7 mouse cellular contexts compared by ENCODE assay signal in genomic region chr13:55601611-55602010, GRCm38 (mm10). TPM values are rescaled to one million over a fixed set of nuclear protein-coding genes. Genes with fewer than 3 reads are reported as not detected.
DNase-seq lines count a peak whose midpoint lies in the region; ATAC-seq and TF ChIP-seq lines count a peak whose summit lies in the region.

No protein-coding gene starts in this region.

- H3K27me3 ChIP-seq in forebrain, embryonic 15.5 days: no peaks in the 10 kb centered on the region
- H3K27me3 ChIP-seq in hindbrain, embryonic 15.5 days: no peaks in the 10 kb centered on the region
- no peaks in the 10 kb centered on the region for H3K27me3 ChIP-seq in midbrain, postnatal 0 days (ENCODE audit: insufficient read depth, low read length)

- no peak for ATAC-seq in forebrain, embryonic 15.5 days (replicated peaks)
- no peak for ATAC-seq in hindbrain, embryonic 15.5 days (ENCODE audit: low FRiP score, low read depth)
- ATAC-seq in midbrain, postnatal 0 days (ENCODE audit: low FRiP score): no peak

- peak; percentile 84 for DNase-seq in MN1 (ENCODE audit: low spot score)
- DNase-seq in brain, adult 2 months (ENCODE audit: low read depth, low spot score): peak; percentile 79
- peak; percentile 83 to 85 for DNase-seq in left cerebral cortex, postnatal 25 days (ENCODE audit: low spot score in 2 of 2)
- DNase-seq in midbrain, postnatal 0 days (ENCODE audit: low spot score): peak; percentile 87
- DNase-seq in spleen, postnatal 10 days (ENCODE audit: low spot score in 2 of 2): peak; percentile 89 to 92

- 0 out of 2 replicates have a peak overlapping the region, but pooled peaks have one; percentile 59 for H3K4me2 ChIP-seq in forebrain, embryonic 15.5 days (replicated peaks)
- peak overlapping the region; percentile 83 for H3K4me2 ChIP-seq in hindbrain, embryonic 15.5 days
- no peak overlapping the region for H3K4me2 ChIP-seq in midbrain, postnatal 0 days (ENCODE audit: low read depth, low read length, poor library complexity, severe bottlenecking)

- intact Hi-C loops in left cerebral cortex, postnatal 25 days (cut with DNase I): loop anchor here (1.0 kb wide), 1 partner anchor 37 kb away; no protein-coding TSS in a partner anchor

- H3K4me3 ChIP-seq in forebrain, embryonic 15.5 days: peak overlapping the region; percentile 70; the same call in 1 of the 2 replicates
- peak overlapping the region; percentile 86; the same call in 1 of the 2 replicates for H3K4me3 ChIP-seq in hindbrain, embryonic 15.5 days
- no peak overlapping the region for H3K4me3 ChIP-seq in midbrain, postnatal 0 days (ENCODE audit: low read depth, low read length)

- peaks cover 17% of the 10 kb centered on the region for H3K36me3 ChIP-seq in forebrain, embryonic 15.5 days
- H3K36me3 ChIP-seq in hindbrain, embryonic 15.5 days: peaks cover 23% of the 10 kb centered on the region
- peaks cover 24% of the 10 kb centered on the region for H3K36me3 ChIP-seq in midbrain, postnatal 0 days (ENCODE audit: insufficient read depth, low read length)

- TF ChIP-seq CTCF in midbrain, postnatal 0 days (IDR thresholded peaks at IDR 0.05): peak; percentile 96

- no peaks in the 10 kb centered on the region for H3K9me3 ChIP-seq in forebrain, embryonic 15.5 days
- no peaks in the 10 kb centered on the region for H3K9me3 ChIP-seq in hindbrain, embryonic 15.5 days
- H3K9me3 ChIP-seq in midbrain, postnatal 0 days (ENCODE audit: low read length): no peaks in the 10 kb centered on the region

- H3K27ac ChIP-seq in forebrain, embryonic 15.5 days (replicated peaks): no peak overlapping the region
- H3K27ac ChIP-seq in hindbrain, embryonic 15.5 days (replicated peaks): no peak overlapping the region
- no peak overlapping the region for H3K27ac ChIP-seq in midbrain, postnatal 0 days (ENCODE audit: low read depth, low read length)

- peaks cover 26% of the 10 kb centered on the region for H3K4me1 ChIP-seq in forebrain, embryonic 15.5 days
- peaks cover 28% of the 10 kb centered on the region for H3K4me1 ChIP-seq in hindbrain, embryonic 15.5 days (replicated peaks)
- 0 out of 2 replicates have a peak, but pooled peaks cover 3% of the 10 kb centered on the region for H3K4me1 ChIP-seq in midbrain, postnatal 0 days (ENCODE audit: insufficient read depth, low read length)

- no peak overlapping the region for H3K9ac ChIP-seq in forebrain, embryonic 15.5 days (replicated peaks)
- no peak overlapping the region for H3K9ac ChIP-seq in hindbrain, embryonic 15.5 days
- no peak overlapping the region for H3K9ac ChIP-seq in midbrain, postnatal 0 days (replicated peaks; ENCODE audit: low read length, poor library complexity, severe bottlenecking)

- 8% methylated on average over 3 of the region's 3 CpGs for WGBS in forebrain, embryonic 15.5 days
- 10% methylated on average over 3 of the region's 3 CpGs for WGBS in hindbrain, embryonic 15.5 days
- 4% methylated on average over 3 of the region's 3 CpGs for whole genome bisulfite sequencing in midbrain, postnatal 0 days

RNA-seq across cellular contexts. Expression of gene B4galt7, which starts 1.9 kb away (rescaled TPM):
- 36.2 and 39.0 TPM in 2 replicates for polyA plus RNA-seq in forebrain, embryonic 15.5 days (2015; fragmentation: Nextera tagmentation; extraction: Ambion mirVana)
- 44.8 and 46.0 TPM in 2 replicates for polyA plus RNA-seq in hindbrain, embryonic 15.5 days (2015; fragmentation: Nextera tagmentation; extraction: Ambion mirVana)
- 10 to 100 TPM; 22.9 to 25.5 TPM for total RNA-seq in left cerebral cortex, postnatal 25 days (2021)
- 62.6 and 67.7 TPM in 2 replicates for total RNA-seq in midbrain, postnatal 0 days (2014; rRNA removed)
- 50.1 and 55.1 TPM in 2 replicates for polyA plus RNA-seq in midbrain, postnatal 0 days (2015; fragmentation: Nextera tagmentation; extraction: Ambion mirVana)

RNA-seq across cellular contexts. Expression of gene Caml, which starts 21.2 kb away (rescaled TPM):
- polyA plus RNA-seq in forebrain, embryonic 15.5 days (2015; fragmentation: Nextera tagmentation; extraction: Ambion mirVana): 97.2 and 97.4 TPM in 2 replicates
- 98.6 and 103 TPM in 2 replicates for polyA plus RNA-seq in hindbrain, embryonic 15.5 days (2015; fragmentation: Nextera tagmentation; extraction: Ambion mirVana)
- 10 to 100 TPM; 40.7 to 45.9 TPM for total RNA-seq in left cerebral cortex, postnatal 25 days (2021)
- total RNA-seq in midbrain, postnatal 0 days (2014; rRNA removed): 90.6 and 101 TPM in 2 replicates
- 113 and 114 TPM in 2 replicates for polyA plus RNA-seq in midbrain, postnatal 0 days (2015; fragmentation: Nextera tagmentation; extraction: Ambion mirVana)

RNA-seq across cellular contexts. Expression of gene Tmed9, which starts 28.1 kb away (rescaled TPM):
- polyA plus RNA-seq in forebrain, embryonic 15.5 days (2015; fragmentation: Nextera tagmentation; extraction: Ambion mirVana): 95.0 and 113 TPM in 2 replicates
- 98.0 and 101 TPM in 2 replicates for polyA plus RNA-seq in hindbrain, embryonic 15.5 days (2015; fragmentation: Nextera tagmentation; extraction: Ambion mirVana)
- 100 to 1,000 TPM; 129 to 134 TPM for total RNA-seq in left cerebral cortex, postnatal 25 days (2021)
- total RNA-seq in midbrain, postnatal 0 days (2014; rRNA removed): 57.6 and 62.5 TPM in 2 replicates
- 101 and 102 TPM in 2 replicates for polyA plus RNA-seq in midbrain, postnatal 0 days (2015; fragmentation: Nextera tagmentation; extraction: Ambion mirVana)

RNA-seq across cellular contexts. Expression of gene Fam193b, which starts 30.7 kb away (rescaled TPM):
- 62.4 and 64.3 TPM in 2 replicates for polyA plus RNA-seq in forebrain, embryonic 15.5 days (2015; fragmentation: Nextera tagmentation; extraction: Ambion mirVana)
- polyA plus RNA-seq in hindbrain, embryonic 15.5 days (2015; fragmentation: Nextera tagmentation; extraction: Ambion mirVana): 52.9 and 54.8 TPM in 2 replicates
- total RNA-seq in left cerebral cortex, postnatal 25 days (2021): 10 to 100 TPM; 67.0 to 84.3 TPM
- total RNA-seq in midbrain, postnatal 0 days (2014; rRNA removed): 73.9 and 90.6 TPM in 2 replicates
- polyA plus RNA-seq in midbrain, postnatal 0 days (2015; fragmentation: Nextera tagmentation; extraction: Ambion mirVana): 42.7 and 43.5 TPM in 2 replicates

RNA-seq across cellular contexts. Expression of gene Ddx46, which starts 33.2 kb away (rescaled TPM):
- 33.8 TPM in 2 replicates for polyA plus RNA-seq in forebrain, embryonic 15.5 days (2015; fragmentation: Nextera tagmentation; extraction: Ambion mirVana)
- polyA plus RNA-seq in hindbrain, embryonic 15.5 days (2015; fragmentation: Nextera tagmentation; extraction: Ambion mirVana): 23.9 and 24.1 TPM in 2 replicates
- 10 to 100 TPM; 39.9 to 44.0 TPM for total RNA-seq in left cerebral cortex, postnatal 25 days (2021)
- 22.3 and 29.8 TPM in 2 replicates for total RNA-seq in midbrain, postnatal 0 days (2014; rRNA removed)
- polyA plus RNA-seq in midbrain, postnatal 0 days (2015; fragmentation: Nextera tagmentation; extraction: Ambion mirVana): 20.4 and 21.9 TPM in 2 replicates
